Mouse (Mus musculus): Measurements from ENCODE around the gene Haus8.

DNA sequence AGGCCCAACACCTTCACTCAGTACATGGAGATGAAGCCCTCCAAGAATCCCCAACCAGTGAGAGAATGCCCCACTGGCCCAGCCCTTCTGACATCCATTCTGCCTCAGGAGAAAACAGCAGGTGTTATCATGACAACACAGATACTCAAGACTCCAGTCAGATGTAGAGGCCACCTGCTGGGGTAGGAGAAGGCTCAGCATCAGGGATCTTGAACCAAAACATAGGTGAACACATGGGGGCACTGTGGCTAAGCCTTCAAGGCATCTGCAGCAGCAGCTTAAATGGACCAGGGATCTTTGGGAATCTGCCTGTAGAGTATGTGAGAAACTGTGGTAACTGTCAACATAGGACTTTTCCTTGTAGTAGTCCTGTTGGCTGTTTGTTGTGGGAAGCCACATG is 11.5 kb downstream of the Haus8 start:
- TF ChIP-seq POLR2A (IDR thresholded peaks at IDR 0.05; ENCODE audit: low read depth, low read length), result no peak
- peak; percentile 26; the same call in 1 of the 2 replicates for TF ChIP-seq CTCF (IDR thresholded peaks at IDR 0.05; ENCODE audit: extremely low read depth, insufficient read length, insufficient replicate concordance, low read depth, low read length)
